Mouse (Mus musculus): ENCODE measurements at regions not wholly inside any gene's neighbourhood (a gene's known extent, or its start where the extent isn't known, plus 50 kb on each side); places are given as distances from the start of the nearest gene placed in this dataset.
"Not testable (repeated sequence)": the region's sequence is repeated elsewhere in the genome, so short reads cannot be mapped to it uniquely, and the experiment has no call there.

DNA sequence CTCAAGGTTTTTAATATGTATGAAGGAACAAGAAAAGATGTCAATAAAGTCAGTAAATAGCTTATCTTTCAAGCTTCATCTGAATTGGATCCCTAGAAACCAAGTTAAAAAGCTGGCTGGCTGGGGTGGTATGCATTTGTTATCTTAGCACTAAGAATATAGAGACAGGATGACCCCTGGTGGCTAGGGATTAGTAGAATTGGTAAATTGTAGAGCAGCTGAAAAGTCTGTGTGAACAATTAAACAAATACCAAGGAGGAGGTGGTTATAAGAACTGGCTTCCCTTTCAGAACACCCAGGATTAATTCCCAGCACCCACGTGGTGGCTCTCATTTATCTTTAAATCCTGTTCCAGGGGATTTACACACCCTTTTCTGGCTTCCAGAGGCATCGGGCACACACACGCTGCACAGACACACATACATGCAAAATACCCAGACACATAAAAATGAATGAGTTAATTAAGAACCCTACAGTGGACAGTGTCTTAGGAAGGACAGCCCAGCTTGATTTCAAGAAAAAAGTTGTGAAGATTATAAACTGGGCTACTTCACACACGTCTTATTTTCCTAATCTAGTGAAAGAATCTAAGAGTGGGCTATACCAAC is 170.5 kb downstream of the Pdzph1 start:
- peak in 1 of 2 experiments; percentile 6 for DNase-seq (ENCODE audit: low spot score in 2 of 2)

DNA sequence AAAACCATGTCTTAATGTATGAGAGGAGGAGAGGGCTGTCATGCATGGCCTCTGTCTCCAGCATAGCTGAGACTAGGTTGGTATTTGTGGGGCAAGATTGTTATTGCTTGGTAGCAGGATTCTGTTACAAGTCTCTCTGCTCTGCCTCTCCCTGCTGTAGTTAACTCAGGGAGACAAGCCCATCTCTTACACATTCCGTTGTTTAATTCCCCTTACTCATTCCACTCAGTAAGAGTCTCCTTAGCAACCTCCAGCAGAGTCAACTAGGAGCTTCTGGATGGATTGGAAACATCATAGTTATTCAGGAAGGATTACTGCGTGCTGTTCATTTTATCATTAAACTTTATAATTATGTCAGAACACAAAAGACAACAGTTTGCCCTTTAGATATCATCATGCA is 171.8 kb downstream of the Pdzph1 start:
- no peak for DNase-seq (ENCODE audit: low spot score in 2 of 2)

DNA sequence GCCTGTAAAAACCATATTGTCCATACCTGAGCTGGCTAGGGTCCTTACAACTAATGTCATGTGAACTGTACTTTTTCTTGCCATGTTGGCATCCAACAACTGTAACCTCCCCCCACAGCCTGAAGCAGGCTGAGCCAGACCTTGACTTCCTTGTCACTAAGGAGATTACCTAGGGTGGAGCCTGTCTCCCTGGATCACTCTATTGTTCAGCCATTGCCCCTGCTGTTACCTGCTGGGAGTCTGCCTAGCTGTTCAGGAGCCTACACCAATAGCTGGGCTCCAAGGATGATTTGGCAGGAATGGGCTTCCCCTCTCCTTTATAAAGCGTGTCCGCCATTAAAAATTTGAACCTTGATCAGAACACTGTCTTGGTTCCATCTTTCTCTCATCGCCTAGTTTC is 215.7 kb downstream of the Pdzph1 start:
- DNase-seq (ENCODE audit: low spot score in 2 of 2): not testable (repeated sequence)

DNA sequence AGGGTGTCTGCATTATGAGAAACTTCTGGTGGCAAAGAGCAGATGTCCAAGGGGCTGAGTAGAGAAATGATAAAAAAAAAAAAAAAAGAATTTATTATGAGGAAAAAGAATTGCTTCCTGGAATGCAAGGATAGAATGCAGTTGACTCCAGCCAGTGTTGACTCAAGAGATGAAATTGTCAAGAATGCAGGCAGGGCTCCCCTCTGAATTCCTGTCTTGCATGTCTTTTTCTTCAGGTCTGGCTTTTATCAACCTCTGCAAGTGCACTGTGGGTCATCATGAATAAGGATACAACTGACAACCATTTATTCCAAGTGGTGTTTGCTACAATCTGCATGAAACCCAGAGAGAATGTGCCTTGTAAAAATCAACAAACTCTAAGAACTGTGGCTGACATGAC is 217.6 kb downstream of the Pdzph1 start:
- no peak for DNase-seq (ENCODE audit: low spot score in 2 of 2)

DNA sequence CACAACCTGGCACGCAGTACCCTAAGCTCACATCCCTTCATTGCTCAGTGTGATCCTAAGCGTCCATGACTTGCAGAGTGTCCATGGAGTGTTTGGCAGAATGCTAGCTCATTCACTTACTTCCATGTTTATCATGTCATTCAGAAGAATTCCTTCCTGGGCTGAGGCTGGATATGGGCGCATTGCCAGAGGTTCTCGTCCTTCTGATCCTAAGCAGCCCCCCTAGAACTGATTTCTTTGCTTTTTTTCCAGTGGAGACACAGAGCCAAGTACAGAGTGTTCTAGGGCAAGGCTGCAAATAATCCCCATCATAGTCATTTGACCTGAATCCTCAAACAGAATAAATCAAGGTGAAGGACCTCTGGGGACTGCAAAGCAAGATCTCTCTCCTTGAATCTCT is 226.0 kb downstream of the Pdzph1 start:
- DNase-seq (ENCODE audit: low spot score in 2 of 2): no peak

DNA sequence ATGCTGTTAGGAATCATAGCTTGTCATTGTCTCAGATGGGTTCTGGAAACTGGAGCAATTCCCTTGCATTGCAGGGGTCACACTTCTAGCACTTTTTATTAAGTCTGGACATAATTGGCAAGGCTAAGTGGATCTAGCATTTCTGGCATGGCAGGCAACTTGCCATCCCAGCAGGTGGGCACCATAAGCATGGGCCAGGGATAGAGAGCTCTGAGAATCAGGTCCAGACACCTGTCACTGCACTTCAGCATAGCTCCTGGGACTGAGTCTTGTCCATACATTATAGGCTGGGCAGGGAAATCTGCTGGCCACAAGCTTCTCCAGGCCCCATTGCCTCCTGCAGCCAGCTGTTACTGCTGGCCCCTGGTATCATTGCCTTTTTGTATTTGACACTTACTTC is 242.2 kb downstream of the Pdzph1 start:
- peak in 1 of 2 experiments; percentile 65 for DNase-seq (ENCODE audit: low spot score in 2 of 2)

DNA sequence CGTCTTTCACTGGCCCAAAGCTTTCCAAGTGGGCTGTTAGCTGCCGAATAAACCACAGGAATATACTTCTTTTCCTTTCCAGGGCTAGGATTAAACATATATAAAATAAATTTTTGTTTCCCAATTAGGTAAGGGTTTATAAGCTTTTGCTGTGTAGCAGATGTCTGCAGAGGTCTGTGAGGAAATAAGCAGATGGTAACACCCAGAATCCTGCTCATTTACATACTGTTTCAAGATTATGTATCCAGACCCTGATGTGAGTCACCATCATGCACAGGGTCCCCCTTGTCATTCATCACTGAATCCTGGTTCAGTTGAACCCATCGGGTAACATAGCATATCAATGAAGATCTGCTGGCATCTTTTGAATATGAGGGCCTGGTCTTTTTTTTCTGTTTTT is 242.9 kb downstream of the Pdzph1 start:
- DNase-seq (ENCODE audit: low spot score in 2 of 2): no peak

DNA sequence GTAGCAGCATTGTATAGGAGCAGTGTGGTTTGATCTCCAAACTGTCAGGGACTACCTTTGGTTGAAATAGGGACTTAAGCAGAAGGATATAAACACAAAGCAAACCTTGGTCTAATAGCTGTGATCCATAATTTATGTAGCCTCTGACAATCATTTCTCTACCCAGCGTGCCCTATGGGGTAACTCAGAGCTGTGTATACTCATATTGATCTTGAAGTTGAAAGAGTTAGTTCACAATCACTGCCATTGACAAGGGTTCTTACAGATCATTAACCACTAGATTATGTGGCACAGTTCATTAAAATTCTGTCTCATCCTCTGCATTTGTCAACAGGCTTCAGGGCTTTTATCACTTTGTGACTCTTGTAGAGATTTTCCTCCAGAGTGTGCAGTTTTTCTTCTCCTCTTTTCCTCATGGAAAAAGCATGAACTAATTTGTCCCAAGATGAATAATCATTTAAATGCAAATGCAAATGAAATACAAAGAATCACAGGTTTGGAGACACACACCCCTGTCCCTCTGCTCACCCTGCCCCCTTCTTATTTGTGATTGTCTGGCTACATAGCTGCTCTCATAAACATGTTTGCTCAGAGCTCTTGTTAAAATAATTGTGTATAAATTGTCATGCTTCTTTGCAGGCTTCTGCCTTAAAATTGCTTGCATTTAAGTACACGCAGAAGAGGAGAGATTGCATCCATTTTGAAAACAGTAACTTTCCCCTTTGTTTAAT is 280.3 kb downstream of the Pdzph1 start:
- no peak for DNase-seq (ENCODE audit: low spot score in 2 of 2)

DNA sequence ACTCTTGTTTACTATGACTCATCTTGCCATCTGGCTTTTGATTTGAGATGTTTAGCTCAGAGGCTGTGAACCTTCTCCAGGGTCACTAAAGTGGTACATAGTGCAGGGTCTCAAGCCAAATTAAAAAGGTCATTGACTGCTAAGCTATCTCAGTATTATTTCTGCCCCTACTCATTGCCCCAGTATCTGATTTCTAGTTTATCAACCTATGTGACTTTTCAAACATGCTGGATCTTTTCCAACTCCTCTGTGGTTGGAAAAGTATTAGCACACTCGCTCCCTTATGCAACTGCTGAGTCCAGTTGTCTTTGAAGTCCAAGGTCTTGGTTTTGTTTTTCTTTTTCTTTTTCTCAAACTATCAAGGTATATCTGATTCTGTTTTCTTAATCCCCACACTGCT is 301.0 kb downstream of the Pdzph1 start:
- DNase-seq (ENCODE audit: low spot score in 2 of 2): no peak

DNA sequence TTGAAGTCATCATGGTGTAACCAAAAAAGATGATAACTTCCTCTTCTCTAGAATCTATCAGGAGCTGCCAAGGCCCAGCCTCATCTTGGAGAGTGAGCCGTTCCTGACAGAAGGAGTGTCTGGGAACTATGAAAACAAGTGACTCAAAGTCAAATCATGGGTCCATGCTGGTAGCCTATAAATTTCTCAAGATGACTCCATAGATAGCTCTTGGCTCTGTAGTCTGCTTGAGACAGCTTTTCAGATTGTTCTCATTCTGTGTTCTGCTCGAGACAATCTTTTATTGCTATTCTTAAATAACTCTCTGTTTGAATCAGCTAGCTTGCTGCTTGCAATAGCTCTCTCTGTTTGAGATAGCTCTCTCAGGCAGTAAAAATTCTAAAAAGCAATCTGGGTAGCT is 318.9 kb downstream of the Pdzph1 start:
- DNase-seq (ENCODE audit: low spot score in 2 of 2): no peak

DNA sequence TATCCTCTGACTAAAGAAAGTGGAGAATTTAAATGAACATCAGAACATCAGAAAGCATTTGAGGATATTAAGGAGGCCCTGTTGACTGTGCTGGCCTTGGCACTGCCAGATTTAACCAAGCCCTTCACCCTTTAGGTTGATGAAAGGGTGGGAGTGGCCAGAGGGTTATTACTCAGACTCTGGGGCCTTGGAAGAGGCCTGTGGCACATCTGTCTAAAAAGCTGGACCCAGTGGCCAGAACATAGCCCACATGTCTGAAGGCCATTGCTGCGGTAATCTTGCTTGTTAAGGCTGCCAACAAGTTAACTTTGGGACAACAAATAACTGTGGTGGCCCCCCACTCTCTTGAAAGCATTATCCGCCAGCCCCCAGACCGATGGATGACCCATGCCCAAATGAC is 323.1 kb downstream of the Pdzph1 start:
- DNase-seq (ENCODE audit: low spot score in 2 of 2): no peak

DNA sequence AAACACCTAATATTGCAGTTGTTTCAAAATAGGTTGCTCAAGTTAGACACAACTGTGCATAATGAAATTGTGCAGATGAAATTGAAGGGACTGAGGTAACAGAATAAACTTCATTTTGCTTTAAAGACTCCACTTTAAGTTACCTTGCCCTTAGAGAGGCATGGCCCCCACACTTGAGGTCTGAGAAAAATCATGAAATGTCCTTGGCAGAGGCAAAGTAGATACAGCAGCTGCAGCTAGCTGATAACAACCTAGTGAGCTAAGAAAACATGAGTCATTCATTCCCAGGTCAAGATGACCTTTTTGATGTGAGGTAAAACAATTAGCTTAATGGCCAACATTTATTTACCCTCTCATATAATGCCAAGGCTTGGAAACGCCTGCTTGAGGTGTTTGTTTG is 347.4 kb downstream of the Pdzph1 start:
- DNase-seq (ENCODE audit: low spot score in 2 of 2): no peak

DNA sequence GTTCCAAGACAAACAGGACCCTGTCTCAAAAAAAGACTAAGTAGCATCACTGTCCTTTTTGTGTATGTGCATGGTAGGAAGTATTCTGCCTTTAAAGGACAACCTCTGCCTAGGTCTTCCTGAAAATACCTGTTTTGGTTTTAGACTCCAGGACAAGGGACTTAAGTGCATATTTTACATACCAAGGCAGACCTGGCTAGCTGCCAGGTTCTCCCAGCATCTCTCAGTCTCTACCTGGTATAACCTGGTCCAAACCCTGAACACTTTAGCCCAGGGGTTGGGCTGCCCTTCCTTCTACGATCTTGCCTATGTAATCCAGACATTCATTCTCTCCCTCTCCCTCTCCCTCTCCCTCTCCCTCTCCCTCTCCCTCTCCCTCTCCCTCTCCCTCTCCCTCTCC is 348.9 kb downstream of the Pdzph1 start:
- no peak for DNase-seq (ENCODE audit: low spot score in 2 of 2)

DNA sequence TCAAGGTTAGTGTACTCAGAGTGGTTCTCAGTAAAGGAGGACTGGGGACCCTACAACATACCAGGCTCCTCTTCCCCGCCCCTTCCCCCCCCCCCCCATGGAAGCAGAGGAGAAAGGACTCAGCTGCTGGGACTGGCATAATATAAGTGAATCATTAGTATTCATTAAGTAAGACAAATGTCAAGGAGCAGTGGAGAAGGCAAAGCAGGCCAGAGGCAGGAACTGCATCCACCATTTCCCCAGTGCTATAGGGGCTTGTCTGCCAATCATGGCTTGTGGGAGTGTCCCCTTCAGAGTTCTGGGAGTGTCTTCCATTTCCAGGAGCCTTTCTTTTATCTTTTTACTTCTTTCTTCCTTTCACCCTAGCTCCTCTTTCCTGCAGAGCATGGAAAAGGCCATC is 392.3 kb downstream of the Pdzph1 start:
- no peak for DNase-seq (ENCODE audit: low spot score in 2 of 2)

DNA sequence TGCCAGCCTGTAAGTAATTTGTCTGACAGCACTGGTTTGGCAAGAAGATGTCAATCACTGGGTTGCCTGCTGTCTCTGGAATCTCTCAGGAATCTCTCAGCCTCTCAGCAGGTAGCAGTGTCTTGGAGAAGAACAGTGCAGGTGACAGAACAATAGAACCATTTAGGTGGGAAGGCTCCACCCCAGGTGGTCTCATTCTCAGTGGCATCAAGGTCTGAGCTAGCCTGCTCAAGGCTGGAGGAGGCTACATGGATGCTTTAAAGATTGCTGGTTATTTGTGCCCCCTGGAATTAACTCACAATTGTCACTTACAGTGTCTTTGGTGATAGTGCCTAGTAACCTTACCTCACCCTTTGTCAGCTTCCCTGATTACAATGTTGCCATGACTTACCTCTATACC is 394.5 kb downstream of the Pdzph1 start:
- no peak for DNase-seq (ENCODE audit: low spot score in 2 of 2)

DNA sequence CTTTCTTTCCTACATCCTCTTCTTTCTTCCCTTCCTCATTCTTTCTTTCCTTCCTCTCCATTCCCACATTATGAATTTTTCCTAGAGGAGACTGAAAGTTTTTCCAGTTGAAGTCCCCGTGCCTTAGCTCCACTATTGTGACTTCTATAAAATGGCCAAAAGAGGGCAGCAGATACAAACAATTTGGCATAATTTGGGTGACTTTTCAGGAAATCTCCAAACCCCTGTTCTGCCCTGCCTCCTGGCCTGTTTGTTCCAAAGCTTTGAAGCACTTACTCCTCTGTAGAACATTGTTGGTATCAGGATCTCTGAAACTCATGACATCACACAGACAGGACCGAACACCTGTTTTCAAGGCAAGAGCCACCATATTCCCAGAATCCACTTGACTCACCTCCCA is 403.2 kb downstream of the Pdzph1 start:
- no peak for DNase-seq (ENCODE audit: low spot score in 2 of 2)

DNA sequence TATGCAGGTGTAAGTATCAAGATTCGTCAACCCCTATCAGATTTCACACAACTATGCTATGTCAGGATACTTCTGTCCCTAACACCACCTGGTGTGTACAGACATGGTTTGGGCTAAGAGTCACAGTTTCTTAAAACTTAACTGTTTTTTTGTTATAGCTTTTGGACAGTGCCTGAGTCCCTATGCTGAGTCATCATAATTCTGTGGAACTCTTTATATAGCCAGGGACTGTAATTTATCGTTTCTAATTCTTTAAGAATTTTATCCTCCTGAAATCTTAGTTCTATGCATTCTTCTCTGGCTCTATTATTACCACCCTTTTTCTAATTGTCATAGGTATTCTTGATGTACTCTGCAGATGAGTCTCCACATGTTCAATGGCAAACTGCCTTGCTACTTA is 418.3 kb downstream of the Pdzph1 start:
- DNase-seq (ENCODE audit: low spot score in 2 of 2): no peak
